Mouse (Mus musculus) lung, postnatal 0 days (tissue): ENCODE results near the gene Arrb1. TPM values are rescaled to one million over a fixed set of nuclear protein-coding genes. Genes with fewer than 3 reads are reported as not detected.

Experiments used
- ATAC-seq: fragments of 200-750 bp; cut with Nextera tagmentation; 2 replicates; pipeline ENCODE4 v1.8.0; 2017; ENCODE audit warnings: moderate library complexity
- DNase-seq: peaks from one replicate; pipeline ENCODE4 v3.0.0-alpha.2; 2016; ENCODE audit warnings: low spot score
- H3K27ac ChIP-seq: fragments of 300-500 bp; sonication (generic); 2 replicates; pipeline ENCODE4 v1.5.1; 2014; ENCODE audit warnings: antibody characterized with exemption, mild to moderate bottlenecking, low read length, mixed read lengths
- H3K27me3 ChIP-seq: fragments of 300-500 bp; sonication (generic); replicated peaks from 2 replicates; pipeline ENCODE4 v1.6.1; 2014; ENCODE audit warnings: low read length, mixed read lengths; ENCODE audit not compliant: insufficient read depth
- H3K36me3 ChIP-seq: fragments of 300-500 bp; sonication (generic); 2 replicates; pipeline ENCODE4 v1.6.1; 2014; ENCODE audit warnings: low read length, mixed read lengths; ENCODE audit not compliant: insufficient read depth
- H3K4me1 ChIP-seq: fragments of 300-500 bp; sonication (generic); 2 replicates; pipeline ENCODE4 v1.6.1; 2014; ENCODE audit warnings: antibody characterized with exemption, low read depth, low read length, mixed read lengths; ENCODE audit not compliant: insufficient read depth
- H3K4me2 ChIP-seq: fragments of 300-500 bp; sonication (generic); replicated peaks from 2 replicates; pipeline ENCODE4 v1.6.1; 2014; ENCODE audit warnings: low read depth, mild to moderate bottlenecking, low read length, moderate library complexity, mixed read lengths
- H3K4me3 ChIP-seq: fragments of 300-500 bp; sonication (generic); 2 replicates; pipeline ENCODE4 v1.5.1; 2014; ENCODE audit warnings: low read depth, low read length
- H3K9ac ChIP-seq: fragments of 300-500 bp; sonication (generic); replicated peaks from 2 replicates; pipeline ENCODE4 v1.6.1; 2014; ENCODE audit warnings: low read depth, mild to moderate bottlenecking
- H3K9me3 ChIP-seq: fragments of 300-500 bp; sonication (generic); 2 replicates; pipeline ENCODE4 v1.6.1; 2016; ENCODE audit warnings: low read length, mixed read lengths
- CTCF ChIP-seq: IDR thresholded peaks from 2 replicates; pipeline ENCODE4 v1.5.1; 2016; ENCODE audit warnings: antibody characterized with exemption, mild to moderate bottlenecking
- EP300 ChIP-seq: IDR thresholded peaks from 2 replicates; pipeline ENCODE4 v1.6.1; 2016; ENCODE audit warnings: antibody characterized with exemption, mild to moderate bottlenecking, control low read depth
- whole genome bisulfite sequencing: fragments of 180-500 bp; shearing (Covaris S2); extraction: QIAGEN DNeasy Blood & Tissue Kit; methylation state at CpG from one replicate; pipeline ENCODE4 v1.1.7; 2014; 5-methylcytosine and 5-hydroxymethylcytosine counted together
- polyA plus RNA-seq: library from polyadenylated mRNA; unstranded; fragments of >200 nt; fragmentation: Nextera tagmentation; extraction: Ambion mirVana; gene quantifications from 2 replicates; pipeline ENCODE4 v1.2.1, GENCODE M21; 2015

Gene Arrb1
- polyA plus RNA-seq, 1 experiment from 2014 or later, result 21.7 TPM

DNA sequence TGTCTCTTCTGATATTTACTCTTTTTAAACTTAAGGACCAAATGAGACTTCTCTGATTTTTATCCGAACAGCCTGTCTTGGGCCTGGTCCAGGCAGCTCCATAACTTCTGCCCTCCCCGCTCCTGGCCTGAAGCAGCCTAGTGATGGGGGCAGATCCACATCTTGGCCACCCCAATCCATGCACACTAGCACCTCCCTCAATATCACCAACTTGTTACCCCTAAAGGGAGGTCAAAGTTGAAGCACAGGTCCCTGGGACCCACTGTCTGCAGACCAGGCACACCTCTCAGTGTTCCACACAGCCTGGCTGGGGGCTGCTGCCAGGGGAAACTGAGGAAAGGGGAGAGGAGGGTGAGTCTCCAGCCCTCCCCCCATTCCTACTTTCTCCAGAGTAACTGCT is 69.8 kb downstream of the Arrb1 start:
- Histone ChIP-seq H3K27ac (no peak overlapping the region), H3K4me1 (no peaks in the 10 kb centered on the region), H3K36me3 (peaks cover 15% of the 10 kb centered on the region; the same call in 1 of the 2 replicates), H3K9ac (no peak overlapping the region), H3K27me3 (no peaks in the 10 kb centered on the region), H3K9me3 (no peaks in the 10 kb centered on the region), H3K4me2 (no peak overlapping the region), H3K4me3 (no peak overlapping the region)
- DNase-seq, result no peak
- TF ChIP-seq EP300 (no peak), CTCF (no peak)
- ATAC-seq, result no peak
- WGBS, result 84% methylated on average over 2 of the region's 2 CpGs

DNA sequence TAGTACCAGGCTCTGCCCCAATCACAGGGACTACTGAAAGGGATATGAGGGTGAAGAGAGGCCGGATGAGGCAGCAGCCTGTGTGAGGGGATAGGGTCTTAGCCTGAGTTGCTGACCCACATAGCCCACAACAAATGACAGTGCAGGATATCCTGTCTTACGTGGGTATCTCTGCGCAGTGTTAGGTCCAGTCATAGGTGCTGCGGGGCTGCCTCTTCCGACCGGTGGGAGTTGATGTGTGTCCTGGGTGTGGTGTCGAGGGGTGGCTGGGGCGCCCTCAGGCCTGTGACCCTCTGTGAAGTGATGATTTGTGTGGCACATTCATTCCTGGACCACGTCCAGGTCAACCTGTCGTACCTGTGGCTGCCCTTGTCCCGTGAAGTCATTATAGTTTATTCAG is 71.0 kb downstream of the Arrb1 start:
- 76% methylated on average over 11 of the region's 11 CpGs for WGBS
- Histone ChIP-seq H3K4me3 (no peak overlapping the region), H3K27ac (no peak overlapping the region), H3K9me3 (no peaks in the 10 kb centered on the region), H3K4me1 (no peaks in the 10 kb centered on the region), H3K9ac (no peak overlapping the region), H3K4me2 (no peak overlapping the region), H3K36me3 (0 out of 2 replicates have a peak, but pooled peaks cover 13% of the 10 kb centered on the region), H3K27me3 (no peaks in the 10 kb centered on the region)
- ATAC-seq (no peak), DNase-seq (no peak)
- TF ChIP-seq EP300 (no peak), CTCF (no peak)

DNA sequence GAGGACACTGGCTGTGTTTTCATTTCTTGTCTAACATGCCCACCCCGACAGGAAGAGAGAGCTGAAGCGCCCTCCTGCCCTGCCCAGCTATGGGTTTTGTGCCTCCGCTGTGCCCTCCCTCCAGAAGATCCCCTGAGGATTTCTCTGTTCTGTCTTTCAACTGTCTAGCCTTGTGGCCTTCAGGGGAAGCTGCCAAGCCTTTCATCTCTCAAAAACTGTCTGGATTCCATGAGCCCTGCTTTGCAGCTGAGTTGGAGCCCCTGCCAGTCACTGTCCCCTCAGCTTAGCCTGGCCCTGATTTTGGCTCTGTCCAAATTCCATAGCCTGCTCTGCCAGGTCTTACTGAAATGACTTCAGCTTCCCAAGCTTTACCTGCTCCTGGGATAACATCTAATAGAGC is 71.5 kb downstream of the Arrb1 start:
- TF ChIP-seq CTCF (no peak), EP300 (no peak)
- H3K27ac ChIP-seq, result no peak overlapping the region
- no peak overlapping the region for H3K4me3 ChIP-seq
- no peak overlapping the region for H3K9ac ChIP-seq
- no peaks in the 10 kb centered on the region for H3K27me3 ChIP-seq
- DNase-seq, result no peak
- no peaks in the 10 kb centered on the region for H3K9me3 ChIP-seq
- 76% methylated on average over 3 of the region's 3 CpGs for WGBS
- H3K4me1 ChIP-seq, result no peaks in the 10 kb centered on the region
- ATAC-seq, result no peak
- H3K4me2 ChIP-seq, result no peak overlapping the region
- H3K36me3 ChIP-seq, result 0 out of 2 replicates have a peak, but pooled peaks cover 13% of the 10 kb centered on the region

DNA sequence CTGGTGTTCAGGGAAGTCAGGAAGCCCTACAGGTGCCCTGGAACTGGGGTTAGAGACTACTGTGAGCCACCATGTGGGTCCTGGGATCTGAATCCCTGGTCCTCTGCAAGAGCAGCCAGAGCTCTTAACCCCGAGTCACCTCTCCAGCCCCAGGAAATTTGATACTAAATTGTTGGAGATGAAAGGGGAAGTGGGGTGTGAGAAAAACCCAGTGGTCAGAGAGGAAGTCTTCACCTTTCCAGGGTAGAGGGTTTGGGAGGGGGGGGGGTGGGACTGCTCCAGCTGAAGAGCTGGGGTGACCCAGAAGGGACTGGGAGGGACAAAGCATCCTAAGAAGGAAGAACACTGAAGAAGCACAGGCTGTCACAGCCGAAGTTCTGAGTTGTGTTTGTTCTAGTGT is 72.4 kb downstream of the Arrb1 start:
- Histone ChIP-seq H3K36me3 (0 out of 2 replicates have a peak, but pooled peaks cover 7% of the 10 kb centered on the region), H3K27ac (no peak overlapping the region), H3K4me3 (no peak overlapping the region), H3K4me1 (no peaks in the 10 kb centered on the region), H3K9me3 (no peaks in the 10 kb centered on the region), H3K4me2 (no peak overlapping the region), H3K9ac (no peak overlapping the region), H3K27me3 (no peaks in the 10 kb centered on the region)
- DNase-seq (no peak), ATAC-seq (no peak)
- TF ChIP-seq CTCF (no peak), EP300 (no peak)
- WGBS, result 23% methylated on average over 2 of the region's 2 CpGs

- TF ChIP-seq CTCF, result peak; percentile 27; the same call in 1 of the 2 replicates
- no peak for TF ChIP-seq EP300
- Histone ChIP-seq H3K9ac (no peak overlapping the region), H3K36me3 (no peaks in the 10 kb centered on the region), H3K27ac (no peak overlapping the region), H3K4me2 (no peak overlapping the region), H3K27me3 (no peaks in the 10 kb centered on the region), H3K4me3 (no peak overlapping the region), H3K9me3 (no peaks in the 10 kb centered on the region), H3K4me1 (no peaks in the 10 kb centered on the region)
- ATAC-seq, result no peak
- no peak for DNase-seq
- WGBS, result 51% methylated on average over 2 of the region's 2 CpGs
These were observed 83.0 kb downstream of the Arrb1 start for GRCm38 (mm10) chr7:99618264-99618663.

DNA sequence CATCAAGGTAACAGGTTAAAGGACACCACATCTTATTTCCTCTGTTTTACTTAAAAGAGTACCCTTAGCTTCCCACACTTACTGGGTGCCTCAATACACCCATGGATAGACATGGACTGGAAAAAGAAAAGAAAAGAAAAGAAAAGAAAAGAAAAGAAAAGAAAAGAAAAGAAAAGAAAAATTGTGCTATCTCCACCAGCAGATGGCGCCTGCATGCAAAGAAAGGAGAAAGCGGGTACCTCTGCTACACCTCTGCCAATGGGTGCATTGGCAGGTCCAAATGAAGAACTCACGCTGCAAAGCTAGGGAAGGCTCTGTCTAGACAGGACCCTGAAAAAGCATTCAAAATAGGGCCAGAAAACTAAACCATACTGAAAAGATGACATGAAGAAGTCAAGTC is 83.6 kb downstream of the Arrb1 start:
- WGBS, result 9% methylated on average over 3 of the region's 3 CpGs
- TF ChIP-seq EP300 (no peak), CTCF (peak; percentile 73)
- H3K9ac ChIP-seq, result no peak overlapping the region
- H3K27ac ChIP-seq, result no peak overlapping the region
- H3K4me2 ChIP-seq, result no peak overlapping the region
- no peaks in the 10 kb centered on the region for H3K4me1 ChIP-seq
- no peaks in the 10 kb centered on the region for H3K9me3 ChIP-seq
- ATAC-seq (no peak), DNase-seq (peak; percentile 36)
- no peaks in the 10 kb centered on the region for H3K36me3 ChIP-seq
- no peaks in the 10 kb centered on the region for H3K27me3 ChIP-seq
- no peak overlapping the region for H3K4me3 ChIP-seq
